Mouse (Mus musculus): ENCODE results near the gene Gale. TPM values are rescaled to one million over a fixed set of nuclear protein-coding genes. Genes with fewer than 3 reads are reported as not detected.

Gene Gale
- total RNA-seq (2012; rRNA removed), result 39.4 and 40.5 TPM in 2 replicates
- 32.9 and 34.8 TPM in 2 replicates for total RNA-seq (2014; rRNA removed)
- polyA plus RNA-seq (2012; ENCODE audit: insufficient read length, low read depth), result 23.6 and 23.8 TPM in 2 replicates

DNA sequence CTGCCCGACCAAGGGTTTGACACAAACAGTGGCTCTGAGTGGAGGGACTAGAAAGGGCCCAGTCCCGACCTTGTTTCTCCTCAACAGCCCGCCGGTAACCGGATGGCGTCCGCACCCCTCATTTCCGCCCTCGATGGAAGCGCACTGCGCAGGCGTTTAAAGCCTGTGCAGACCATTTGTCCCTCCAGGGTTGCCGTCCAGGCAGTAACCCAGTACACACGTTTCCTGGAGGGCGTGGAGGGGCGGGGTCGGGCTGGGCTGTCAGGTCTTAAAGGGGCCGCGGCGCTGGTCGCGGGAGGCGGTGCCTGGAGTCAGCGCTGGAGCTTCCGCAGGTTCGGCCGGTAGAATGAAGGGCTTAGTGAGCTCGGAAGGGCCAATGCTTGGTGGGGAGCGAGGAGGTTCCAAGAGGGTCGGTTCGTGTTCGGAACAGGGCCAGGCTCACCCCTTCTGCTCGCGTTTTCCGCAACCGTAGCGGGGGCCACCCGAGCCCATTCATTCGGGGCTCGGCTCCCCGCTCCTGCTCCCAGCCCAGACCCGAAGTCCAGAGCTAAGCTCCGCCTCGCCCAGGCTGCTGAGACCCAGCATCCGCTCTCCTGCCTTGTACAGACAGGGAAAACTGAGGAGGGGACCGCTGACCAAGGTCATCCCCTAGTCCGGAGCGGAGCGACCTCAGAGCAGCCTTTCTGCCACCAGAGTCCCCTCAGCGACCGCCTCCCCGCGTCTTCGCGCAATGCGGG, at the start of gene Gale:
Gene Gale (plus strand): TSS at position 271 of the 737 bp plus-strand sequence.
- dilution Hi-C loops (cut with MboI; ENCODE audit: extremely low pct_ligation_motif_present, extremely low pct_unique_long_range_greater_than_20kb, low sequenced_read_pairs), result no loop called here
- H3K4me1 ChIP-seq (ENCODE audit: control insufficient read depth in 1 of 2, insufficient read depth in 2 of 2), result peaks cover 7 to 27% of the 10 kb centered on the region in 2 experiments; a peak in 3 of 4 replicates
- peak within 1 kb of the TSS; percentile 65 for H3K4me2 ChIP-seq (ENCODE audit: insufficient read depth, low read depth, poor library complexity, severe bottlenecking)
- DNase-seq (ENCODE audit: extremely low read depth), result peak; percentile 98
- no peaks in the 10 kb centered on the region for H3K27me3 ChIP-seq (replicated peaks)
- peak within 1 kb of the TSS; percentile 61 for H3K27ac ChIP-seq (ENCODE audit: insufficient read depth, low read depth)
- peak within 1 kb of the TSS; percentile 78 to 92 (median 79) for H3K4me3 ChIP-seq (replicated peaks in 1 of 3; ENCODE audit: low read depth in 2 of 3, low read length in 2 of 3, poor library complexity in 1 of 3)
- TF ChIP-seq RAD21 (IDR thresholded peaks at IDR 0.05; ENCODE audit: low read depth, low read length), result no peak
- no peak for TF ChIP-seq ZNF384 (IDR thresholded peaks at IDR 0.05; ENCODE audit: low read depth, low read length)
- no peak for TF ChIP-seq UBTF (IDR thresholded peaks at IDR 0.05; ENCODE audit: low read depth, low read length)
- peak; percentile 40 for TF ChIP-seq BHLHE40 (IDR thresholded peaks at IDR 0.05; ENCODE audit: low read depth, low read length)
- peak; percentile 95 for TF ChIP-seq ELF1 (IDR thresholded peaks at IDR 0.05; ENCODE audit: low read depth, low read length)
- TF ChIP-seq USF2 (conservative IDR thresholded peaks at IDR 0.05; ENCODE audit: low read depth, low read length), result no peak
- peak; percentile 84 for TF ChIP-seq TCF12 (IDR thresholded peaks at IDR 0.05; ENCODE audit: low read depth, low read length)
- no peak for TF ChIP-seq IRF4 (IDR thresholded peaks at IDR 0.05; ENCODE audit: low read depth, low read length)
- no peak for TF ChIP-seq PAX5 (IDR thresholded peaks at IDR 0.05; ENCODE audit: low read length)
- peak; percentile 90 for TF ChIP-seq NELFE (IDR thresholded peaks at IDR 0.05; ENCODE audit: low read depth, low read length)
- TF ChIP-seq SMC3 (IDR thresholded peaks at IDR 0.05; ENCODE audit: low read depth, low read length), result no peak; the same call in 1 of the 2 replicates
- no peak for TF ChIP-seq E2F4 (IDR thresholded peaks at IDR 0.05; ENCODE audit: insufficient replicate concordance, low read depth, low read length)
- no peak for TF ChIP-seq CHD2 (IDR thresholded peaks at IDR 0.05; ENCODE audit: low read length)
- TF ChIP-seq MAX (IDR thresholded peaks at IDR 0.05; ENCODE audit: low read length), result peak; percentile 34; the same call in 1 of the 2 replicates
- 0 out of 2 replicates have a peak, but pooled peaks have one; percentile 27 for TF ChIP-seq MEF2A (IDR thresholded peaks at IDR 0.05; ENCODE audit: borderline replicate concordance, low read depth, low read length)
- no peak for TF ChIP-seq RCOR1 (conservative IDR thresholded peaks at IDR 0.05; ENCODE audit: low read depth, low read length)
- TF ChIP-seq POLR2A (IDR thresholded peaks at IDR 0.05; ENCODE audit: low read depth, low read length), result peak; percentile 94
- TF ChIP-seq TBP (conservative IDR thresholded peaks at IDR 0.05; ENCODE audit: low read depth, low read length), result peak; percentile 76
- no peak for TF ChIP-seq JUN (IDR thresholded peaks at IDR 0.05; ENCODE audit: insufficient read depth, low read depth, low read length)
- peak; percentile 89 for TF ChIP-seq ZMIZ1 (IDR thresholded peaks at IDR 0.05; ENCODE audit: low read depth, low read length)
- peak; percentile 72; the same call in 1 of the 2 replicates for TF ChIP-seq MXI1 (IDR thresholded peaks at IDR 0.05; ENCODE audit: low read depth, low read length)
- peak; percentile 90 for TF ChIP-seq NRF1 (IDR thresholded peaks at IDR 0.05; ENCODE audit: low read depth, low read length)
- TF ChIP-seq MAFK (IDR thresholded peaks at IDR 0.05; ENCODE audit: insufficient replicate concordance, low read length), result no peak
- 0 out of 2 replicates have a peak, but pooled peaks have one; percentile 53 for TF ChIP-seq MAZ (IDR thresholded peaks at IDR 0.05; ENCODE audit: low read depth, low read length)
- TF ChIP-seq EP300 (IDR thresholded peaks at IDR 0.05; ENCODE audit: low read length), result no peak
- peak; percentile 9; the same call in 1 of the 2 replicates for TF ChIP-seq GABPA (IDR thresholded peaks at IDR 0.05; ENCODE audit: insufficient replicate concordance, low read depth, low read length)
- no peak for TF ChIP-seq ZKSCAN1 (IDR thresholded peaks at IDR 0.05; ENCODE audit: borderline replicate concordance, low read depth, low read length)
- no peak for TF ChIP-seq CTCF (conservative IDR thresholded peaks at IDR 0.05 in 1 of 2, IDR thresholded peaks at IDR 0.05 in 1 of 2; ENCODE audit: low read depth in 2 of 2, low read length in 2 of 2)
- TF ChIP-seq KAT2A (IDR thresholded peaks at IDR 0.05; ENCODE audit: insufficient replicate concordance, low read length), result peak; percentile 80; the same call in 1 of the 2 replicates
- TF ChIP-seq ZC3H11A (IDR thresholded peaks at IDR 0.05; ENCODE audit: low read depth, low read length), result no peak
- TF ChIP-seq MYC (IDR thresholded peaks at IDR 0.05; ENCODE audit: low read depth, low read length), result 0 out of 2 replicates have a peak, but pooled peaks have one; percentile 54
- TF ChIP-seq SIN3A (IDR thresholded peaks at IDR 0.05; ENCODE audit: low read length), result peak; percentile 99
- 0 out of 2 replicates have a peak, but pooled peaks have one; percentile 44 for TF ChIP-seq CHD1 (IDR thresholded peaks at IDR 0.05; ENCODE audit: low read depth, low read length)
- peak; percentile 90 for TF ChIP-seq HCFC1 (IDR thresholded peaks at IDR 0.05; ENCODE audit: low read depth, low read length)
- TF ChIP-seq ETS1 (conservative IDR thresholded peaks at IDR 0.05; ENCODE audit: low read depth, low read length), result 0 out of 2 replicates have a peak, but pooled peaks have one; percentile 4
- TF ChIP-seq POLR2AphosphoS2 (IDR thresholded peaks at IDR 0.05; ENCODE audit: low read depth, low read length), result peak; percentile 89; the same call in 1 of the 2 replicates
- no peak for TF ChIP-seq USF1 (IDR thresholded peaks at IDR 0.05; ENCODE audit: low read depth, low read length)
- TF ChIP-seq JUND (conservative IDR thresholded peaks at IDR 0.05; ENCODE audit: low read depth, low read length), result no peak
- H3K36me3 ChIP-seq (replicated peaks in 1 of 2; ENCODE audit: control insufficient read depth in 1 of 2, insufficient read depth in 1 of 2, low read length in 1 of 2), result peaks cover 41 to 71% of the 10 kb centered on the region in 2 experiments
- in situ Hi-C loops (cut with MboI; ENCODE audit: low pct_ligation_motif_present, low pct_unique_long_range_greater_than_20kb, low sequenced_read_pairs), result no loop called here
- H3K9ac ChIP-seq (ENCODE audit: insufficient read depth, low read depth), result peak within 1 kb of the TSS; percentile 85
- H3K9me3 ChIP-seq (replicated peaks; ENCODE audit: low read length), result no peaks in the 10 kb centered on the region
- H3K79me2 ChIP-seq (replicated peaks; ENCODE audit: control insufficient read depth, extremely low read depth, insufficient read depth, poor library complexity, severe bottlenecking), result no peaks in the 10 kb centered on the region

Data from CH12.LX (cell line).